Mouse (Mus musculus): Measurements from ENCODE around the gene Nek10.
"Not testable (repeated sequence)": the region's sequence is repeated elsewhere in the genome, so short reads cannot be mapped to it uniquely, and the experiment has no call there.

Gene Nek10

DNA sequence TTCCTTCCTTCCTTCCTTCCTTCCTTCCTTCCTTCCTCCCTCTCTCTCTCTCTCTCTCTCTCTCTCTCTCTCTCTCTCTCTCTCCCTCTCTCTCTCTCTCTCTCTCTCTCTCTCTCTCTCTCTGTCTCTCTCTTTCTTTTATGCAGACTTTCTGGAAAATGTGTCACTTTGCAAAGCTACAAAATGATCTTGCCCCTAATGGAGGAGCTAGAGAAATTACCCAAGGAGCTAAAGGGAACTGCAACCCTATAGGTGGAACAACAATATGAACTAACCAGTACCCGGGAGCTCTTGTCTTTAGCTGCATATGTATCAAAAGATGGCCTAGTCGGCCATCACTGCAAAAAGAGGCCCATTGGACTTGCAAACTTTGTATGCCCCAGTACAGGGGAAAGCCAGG, at the start of gene Nek10:
Gene Nek10, plus strand, starts transcription at position 301 of the 400 bp plus-strand sequence.
- DNase-seq (ENCODE audit: low read depth, low spot score), result not testable (repeated sequence)

DNA sequence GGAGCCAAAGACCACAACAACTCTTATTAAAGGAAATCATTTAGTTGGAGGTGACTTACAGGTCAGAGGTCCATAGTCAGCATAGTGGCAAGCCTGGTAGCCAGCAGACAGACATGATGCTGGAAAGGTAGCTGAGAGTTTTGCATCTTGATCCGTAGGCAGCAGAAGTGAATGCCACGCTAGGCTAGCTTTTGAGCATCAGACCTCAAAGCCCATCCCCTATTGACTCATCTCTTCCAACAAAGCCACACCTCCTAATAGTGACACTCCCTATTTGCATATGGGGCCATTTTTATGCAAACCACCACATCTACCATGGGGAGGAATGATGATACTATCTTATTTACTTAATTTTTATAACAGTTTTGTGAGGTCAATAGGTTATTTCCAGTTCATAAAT, 22.0 kb upstream of the Nek10 start:
- no peak for DNase-seq (ENCODE audit: low read depth, low spot score)

DNA sequence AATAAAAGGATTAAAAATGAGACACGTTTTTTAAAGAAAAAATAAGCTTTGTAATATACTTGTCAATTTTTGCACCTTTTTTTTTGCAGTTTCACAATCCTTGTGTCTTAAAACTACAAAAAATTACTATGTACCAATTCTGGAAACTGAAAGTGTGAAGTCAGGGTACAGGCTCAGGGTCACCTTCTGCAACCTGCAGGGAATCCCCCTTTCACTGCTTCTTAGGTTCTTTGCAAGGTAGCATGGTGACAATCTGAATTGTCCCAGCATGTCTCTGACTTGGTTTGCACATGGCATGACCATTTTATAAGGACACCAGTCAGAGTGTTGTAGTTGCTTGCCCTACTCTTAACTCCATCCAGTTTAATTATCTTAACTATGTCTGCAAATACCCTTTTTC, 19.0 kb upstream of the Nek10 start:
- no peak for DNase-seq (ENCODE audit: low read depth, low spot score)

DNA sequence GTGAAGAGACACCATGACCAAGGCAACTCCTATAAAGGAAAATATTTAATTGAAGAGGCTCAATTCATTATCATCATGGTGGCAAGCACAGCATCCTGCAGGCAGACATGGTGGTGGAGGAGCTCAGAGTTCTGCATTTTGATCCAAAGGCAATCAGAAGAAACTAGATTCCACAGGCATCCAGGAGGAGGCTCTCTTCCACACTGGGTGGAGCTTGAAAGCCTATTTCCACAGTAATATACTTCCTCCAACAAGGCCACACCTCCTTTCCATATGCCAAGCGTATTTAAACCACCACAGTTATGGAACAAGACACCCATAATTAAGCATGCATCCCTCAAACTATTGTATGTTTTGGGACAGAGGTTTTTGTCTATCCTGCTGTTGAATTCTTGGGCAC, 16.2 kb upstream of the Nek10 start:
- DNase-seq (ENCODE audit: low read depth, low spot score), result no peak

DNA sequence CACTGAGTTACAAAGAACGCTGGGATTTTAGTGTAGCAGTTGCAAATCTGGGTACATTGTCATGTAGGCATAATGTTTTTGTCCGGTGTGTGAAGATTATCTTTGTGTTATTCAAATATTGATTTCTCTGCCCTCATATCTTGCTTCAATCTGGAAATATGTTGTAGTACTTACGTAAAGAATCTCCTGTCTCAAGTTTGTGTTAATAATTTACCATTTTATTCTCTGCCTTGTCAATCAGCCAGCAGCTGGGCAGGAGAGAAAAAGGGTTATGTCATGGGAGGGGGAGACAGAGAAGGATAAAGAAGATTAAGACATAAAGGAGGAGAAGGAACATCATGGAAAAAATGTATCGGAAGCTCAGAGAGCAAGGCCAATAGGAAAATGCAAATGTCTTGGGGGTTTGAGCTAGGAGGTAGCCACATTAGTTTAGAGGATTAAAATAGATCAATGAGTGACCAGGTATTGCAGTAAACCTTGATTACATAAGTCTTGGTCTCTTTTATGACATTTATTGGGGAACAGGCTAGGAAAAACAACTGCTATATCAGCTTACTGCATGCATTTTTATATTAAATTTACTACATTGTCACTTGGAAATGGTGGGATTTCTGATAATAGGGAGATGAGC, 13.3 kb upstream of the Nek10 start:
- DNase-seq (ENCODE audit: low read depth, low spot score), result no peak

DNA sequence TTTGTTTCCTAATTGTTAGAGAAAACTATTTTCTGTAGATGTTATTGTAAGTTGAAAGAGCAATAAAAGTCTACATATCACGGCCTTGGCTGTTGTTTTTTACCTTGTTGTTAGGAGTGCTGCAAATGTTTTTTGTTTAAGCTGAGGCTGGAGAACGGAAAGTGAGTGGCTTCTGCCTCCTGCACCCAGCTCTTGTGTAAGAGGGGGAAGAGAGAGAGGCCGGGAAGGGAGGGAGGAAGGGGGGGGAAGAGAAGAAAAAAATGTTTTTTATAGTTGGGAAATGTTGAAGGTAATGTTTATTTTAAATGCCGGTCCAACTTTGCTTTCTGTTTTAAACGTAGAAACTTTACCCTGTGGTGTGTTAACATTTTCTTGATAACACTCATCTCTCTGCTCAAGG, 3.4 kb upstream of the Nek10 start:
- no peak for DNase-seq (ENCODE audit: low read depth, low spot score)

DNA sequence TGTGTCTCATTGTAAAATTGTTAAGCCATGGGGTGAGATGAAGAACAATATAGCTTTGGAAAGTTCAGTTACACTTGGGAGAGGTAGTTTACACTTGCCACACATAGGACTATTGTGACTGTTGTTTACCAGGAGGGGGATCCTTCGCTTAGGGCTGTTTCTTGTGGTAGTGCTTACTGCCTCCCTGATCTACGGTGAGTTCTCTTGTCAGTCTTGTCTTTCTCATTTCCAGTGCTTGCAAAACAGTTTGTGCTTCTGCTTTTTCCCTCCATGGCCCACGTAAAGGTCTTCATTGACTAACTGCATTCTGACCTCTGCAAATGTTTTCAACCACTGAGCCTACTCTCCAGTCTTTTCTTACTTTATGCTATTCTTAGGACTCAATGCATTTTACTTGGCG, 2.9 kb upstream of the Nek10 start:
- DNase-seq (ENCODE audit: low read depth, low spot score), result no peak

DNA sequence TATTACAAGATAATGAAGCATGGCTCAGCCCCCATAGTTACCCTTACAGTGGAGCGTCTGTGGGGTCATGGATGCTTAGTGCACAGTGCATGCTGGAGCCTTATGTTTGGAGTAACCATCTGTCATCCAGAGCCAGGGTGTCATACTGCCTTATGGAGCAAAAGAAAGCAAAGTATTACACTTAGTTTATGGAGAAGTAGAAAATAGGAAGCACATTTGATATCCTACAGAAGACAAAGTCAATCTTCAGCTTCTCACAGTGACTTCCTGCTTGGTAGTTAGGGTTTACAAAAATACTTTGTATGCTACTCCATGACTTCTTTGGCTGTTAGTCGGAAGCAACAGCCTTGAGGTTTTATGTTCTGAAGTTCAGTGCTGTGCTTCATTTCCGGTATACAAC, 2.4 kb upstream of the Nek10 start:
- DNase-seq (ENCODE audit: low read depth, low spot score), result no peak

DNA sequence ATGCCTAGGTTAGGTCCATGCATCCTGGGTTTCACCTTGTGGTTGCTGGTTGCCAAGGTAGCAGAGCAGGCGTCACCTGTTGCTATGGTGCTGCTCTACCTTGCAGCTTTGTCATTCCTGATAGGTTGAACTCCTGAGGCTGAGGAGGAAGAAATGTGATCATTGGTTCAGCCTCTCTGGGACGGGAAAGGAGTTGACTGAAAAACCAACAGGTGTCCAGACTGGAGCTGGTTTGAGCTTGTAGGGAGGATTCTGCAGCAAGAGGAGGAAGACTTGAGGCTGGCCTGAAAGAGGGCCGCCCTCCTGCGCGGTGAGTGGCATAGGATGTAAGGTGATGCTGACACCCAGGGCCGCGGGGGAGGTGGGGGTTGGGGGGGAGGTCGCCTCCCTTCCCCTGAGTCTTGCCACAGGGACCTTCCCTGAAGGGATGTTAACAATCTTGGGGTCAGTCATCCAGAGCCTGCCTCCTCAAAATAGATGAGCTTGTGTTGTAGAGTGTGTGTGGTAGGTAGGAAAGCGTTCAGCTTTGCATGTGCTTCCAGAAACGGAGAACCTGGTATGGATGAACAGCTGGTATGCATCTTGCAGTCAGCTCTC, 804 bp downstream of the Nek10 start:
- peak; percentile 74 for DNase-seq (ENCODE audit: low read depth, low spot score)

DNA sequence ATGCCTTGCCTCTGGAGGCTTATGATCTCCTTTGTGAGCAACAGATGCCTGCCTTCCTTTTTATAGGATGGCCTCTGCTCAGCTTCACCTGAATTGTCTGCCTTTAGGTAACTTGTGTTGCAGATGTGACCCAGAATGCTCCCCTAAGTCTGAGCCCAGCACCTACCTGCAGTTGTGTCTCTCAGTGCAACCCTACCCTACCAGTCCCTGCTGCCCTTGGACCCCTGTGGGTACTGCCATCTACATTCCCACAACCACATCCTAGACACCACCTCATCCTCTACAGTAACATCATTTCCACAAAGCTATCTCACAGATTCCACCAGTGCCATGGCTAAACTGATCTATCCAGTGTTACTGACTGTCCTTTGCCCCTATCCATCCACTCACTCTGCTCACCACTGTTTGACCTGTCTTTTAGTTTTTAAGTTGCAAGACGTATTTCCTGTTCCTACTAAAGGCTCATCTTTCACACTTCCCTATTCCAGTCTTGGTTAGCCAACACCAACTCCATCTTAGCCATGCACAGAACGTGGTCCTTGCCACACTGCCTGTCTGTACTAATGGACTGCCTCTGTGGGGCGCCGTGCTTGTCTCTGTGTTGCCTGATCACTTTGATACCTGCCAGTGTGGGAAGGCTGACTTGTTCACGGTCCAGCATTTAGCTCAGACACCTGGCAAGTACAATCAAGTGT, 1.4 kb downstream of the Nek10 start:
- no peak for DNase-seq (ENCODE audit: low read depth, low spot score)

DNA sequence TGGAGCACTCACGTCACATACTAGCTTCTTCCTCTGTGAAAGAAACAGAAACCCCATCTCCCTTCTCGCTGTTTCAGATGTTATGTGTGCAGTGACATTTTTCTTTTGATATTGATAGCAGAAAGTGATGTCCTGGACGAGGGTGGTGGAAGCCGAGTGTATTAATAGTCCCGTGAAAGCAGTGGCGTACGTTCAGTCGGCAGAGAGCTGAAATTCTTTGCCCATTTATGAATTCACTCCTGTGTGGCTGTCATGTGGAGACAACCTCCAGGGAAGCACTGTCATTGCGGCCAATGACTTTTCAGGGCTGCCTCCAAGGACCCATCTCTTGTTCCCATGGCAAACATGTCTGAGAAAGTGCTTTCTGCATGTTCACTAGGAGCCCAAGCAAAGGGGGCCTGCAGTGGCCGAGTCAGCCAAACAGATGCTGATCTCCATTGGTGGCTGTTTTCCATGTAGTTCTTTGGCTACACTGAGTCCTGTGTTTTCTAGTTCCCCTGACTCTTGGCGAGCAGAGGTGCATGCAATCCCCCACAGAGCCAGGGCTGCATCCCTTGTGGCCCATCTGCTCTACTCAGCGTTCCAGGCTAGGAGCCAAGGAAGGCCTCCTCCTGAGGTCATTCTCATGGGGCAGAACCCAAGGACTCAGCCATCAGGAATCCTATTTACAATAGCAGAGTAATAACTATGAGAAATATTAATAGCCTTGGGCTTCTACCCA, 29.5 kb downstream of the Nek10 start:
- no peak for DNase-seq (ENCODE audit: low read depth, low spot score)

DNA sequence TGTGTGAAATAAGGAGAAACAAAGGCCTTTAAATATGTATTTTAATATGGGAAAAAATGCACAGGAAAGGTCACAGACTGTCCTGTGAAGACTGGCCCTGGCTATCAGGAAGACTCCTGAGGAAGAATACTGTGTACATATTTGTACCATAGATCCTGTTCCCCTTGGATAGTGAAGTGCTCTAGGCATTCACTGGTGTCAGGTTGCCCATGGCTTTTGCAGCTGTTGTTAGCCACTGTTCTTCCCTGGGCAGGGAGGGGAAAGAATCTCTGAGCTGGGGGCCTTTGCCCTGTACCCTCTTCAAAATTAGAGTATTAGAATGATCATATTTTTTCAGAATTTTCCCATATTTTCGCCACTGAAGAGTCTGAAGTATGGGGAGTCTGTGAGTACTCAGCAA, 30.3 kb downstream of the Nek10 start:
- DNase-seq (ENCODE audit: low read depth, low spot score), result no peak

DNA sequence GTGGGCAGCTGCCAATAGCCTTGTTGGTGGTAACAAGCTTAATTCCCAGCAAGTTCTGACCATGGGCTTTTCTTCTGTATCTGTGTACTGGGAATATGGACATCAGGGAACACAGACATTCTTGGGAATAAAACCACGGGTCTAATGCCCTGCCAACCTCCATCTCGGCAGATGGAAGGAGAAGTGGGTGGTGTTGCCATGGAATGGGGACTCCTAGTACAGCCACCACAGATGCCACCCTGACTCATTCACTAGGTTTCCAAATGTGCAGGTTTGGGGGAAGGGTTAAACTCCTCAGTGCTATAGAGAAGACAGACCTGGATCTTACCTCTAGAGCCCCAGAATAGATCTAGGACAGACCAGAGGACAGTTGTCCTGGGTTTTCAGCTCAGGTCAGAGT, 31.1 kb downstream of the Nek10 start:
- no peak for DNase-seq (ENCODE audit: low read depth, low spot score)

DNA sequence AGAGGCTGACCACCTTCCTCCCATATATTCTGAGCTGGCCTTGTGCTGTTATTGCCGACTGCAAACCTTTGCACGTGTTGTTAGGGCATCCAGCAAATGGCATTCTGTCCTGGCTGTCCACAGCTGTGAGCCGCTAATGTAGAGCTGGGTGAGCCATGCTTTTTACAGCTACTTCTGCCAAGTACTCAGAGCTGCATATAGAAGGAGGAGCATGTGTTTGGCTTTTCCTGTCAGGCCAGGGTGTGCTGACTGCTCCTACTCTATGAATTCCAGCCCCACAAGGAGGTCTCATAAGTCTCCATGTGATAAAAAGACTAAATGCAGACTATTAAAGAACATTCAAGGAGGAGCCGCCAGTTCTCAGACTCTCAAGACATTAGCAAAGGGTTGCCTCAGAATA, 34.4 kb downstream of the Nek10 start:
- no peak for DNase-seq (ENCODE audit: low read depth, low spot score)

DNA sequence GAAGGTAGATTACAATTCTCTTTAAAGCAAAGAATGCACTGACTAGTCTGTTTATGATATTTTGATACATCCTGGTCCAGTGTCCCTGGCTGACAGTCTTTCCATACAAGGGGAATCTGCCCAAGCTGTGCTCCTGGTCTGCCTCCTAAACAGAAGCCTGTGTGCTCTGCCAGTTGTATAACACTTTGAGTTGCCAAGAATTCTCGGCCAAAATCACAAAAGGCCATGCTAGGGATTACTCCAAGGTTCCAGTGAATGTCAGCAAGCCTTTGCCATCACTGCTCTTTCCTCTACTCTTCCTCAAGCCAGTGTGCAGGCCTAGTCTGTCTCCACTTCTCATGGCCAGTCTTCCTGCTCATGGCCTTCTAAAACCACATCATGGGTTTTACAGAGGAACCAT, 34.9 kb downstream of the Nek10 start:
- no peak for DNase-seq (ENCODE audit: low read depth, low spot score)

DNA sequence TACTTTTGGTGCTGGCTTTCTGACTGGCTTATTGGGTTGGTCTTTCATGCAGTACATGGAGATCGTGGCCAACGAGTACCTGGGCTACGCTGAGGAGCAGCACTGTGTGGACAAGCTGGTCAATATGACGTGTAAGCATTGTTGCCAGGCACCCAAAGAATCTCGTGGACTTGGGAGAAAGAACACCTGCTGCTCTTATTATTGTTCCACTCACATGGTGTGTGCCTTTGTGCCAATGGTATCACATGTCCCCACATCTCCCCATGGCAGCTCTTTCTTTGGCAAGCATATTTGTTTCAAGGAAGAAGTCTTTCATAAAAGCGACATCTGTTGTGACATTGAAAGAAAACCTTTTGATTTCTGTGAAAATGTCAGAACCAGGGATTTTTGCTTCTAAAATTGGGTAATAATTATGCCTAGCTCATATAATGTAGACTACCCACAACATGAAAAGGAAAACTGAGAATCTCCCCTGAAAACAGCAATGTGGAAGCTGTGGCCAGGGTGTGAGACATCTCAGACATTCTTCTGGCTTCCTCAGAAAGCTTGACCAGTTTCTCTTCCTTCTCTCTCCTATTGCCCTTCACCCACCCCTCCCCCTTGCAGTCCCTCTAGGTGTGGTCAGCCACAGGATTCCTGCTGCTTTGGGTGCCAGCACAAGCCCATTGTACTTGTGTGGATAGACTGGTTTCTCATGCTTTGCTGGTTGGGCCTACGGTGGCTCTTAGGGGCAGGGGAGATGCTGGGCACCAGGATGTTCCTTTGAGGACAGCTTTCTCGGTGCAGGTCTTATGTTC, 39.7 kb downstream of the Nek10 start:
- DNase-seq (ENCODE audit: low read depth, low spot score), result no peak

DNA sequence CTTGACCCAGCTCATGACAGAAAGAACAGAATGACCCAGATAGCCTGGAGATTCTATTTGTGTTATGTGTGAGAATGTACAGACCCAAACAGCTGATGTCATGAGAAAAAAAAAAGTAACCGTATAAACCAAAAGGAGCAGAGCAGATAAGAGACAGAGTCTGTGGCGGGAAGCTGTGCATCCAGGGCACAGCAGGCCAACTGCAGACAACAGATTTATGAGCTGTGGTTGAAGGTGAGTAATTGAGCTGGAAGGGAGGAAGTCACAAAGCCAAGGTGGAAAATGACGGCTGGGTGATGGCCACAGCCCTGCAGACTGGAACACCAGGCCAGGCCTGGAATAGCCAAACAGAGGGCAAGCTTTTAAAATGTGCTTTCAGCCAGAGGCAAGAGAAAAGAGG, 49.6 kb downstream of the Nek10 start:
- no peak for DNase-seq (ENCODE audit: low read depth, low spot score)

DNA sequence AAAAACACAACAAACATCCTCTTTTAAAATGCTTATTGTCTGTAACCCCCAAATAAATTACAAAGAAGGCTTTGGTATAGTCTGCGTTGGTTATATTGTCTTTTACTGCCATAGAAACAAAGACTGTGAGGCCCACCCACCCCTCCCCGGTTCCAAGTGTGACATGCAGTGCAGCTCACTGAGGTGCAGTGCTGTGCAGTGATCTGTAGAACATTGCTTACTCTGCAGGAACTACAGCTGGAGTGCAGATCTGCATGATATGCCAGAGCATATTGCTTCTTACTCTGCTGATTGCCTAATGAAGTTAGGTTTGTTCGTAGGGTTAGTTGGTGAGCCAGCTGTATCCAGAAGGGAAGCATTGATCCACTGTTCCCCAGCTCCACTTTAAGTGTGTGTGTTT, 57.1 kb downstream of the Nek10 start:
- DNase-seq (ENCODE audit: low read depth, low spot score), result no peak

DNA sequence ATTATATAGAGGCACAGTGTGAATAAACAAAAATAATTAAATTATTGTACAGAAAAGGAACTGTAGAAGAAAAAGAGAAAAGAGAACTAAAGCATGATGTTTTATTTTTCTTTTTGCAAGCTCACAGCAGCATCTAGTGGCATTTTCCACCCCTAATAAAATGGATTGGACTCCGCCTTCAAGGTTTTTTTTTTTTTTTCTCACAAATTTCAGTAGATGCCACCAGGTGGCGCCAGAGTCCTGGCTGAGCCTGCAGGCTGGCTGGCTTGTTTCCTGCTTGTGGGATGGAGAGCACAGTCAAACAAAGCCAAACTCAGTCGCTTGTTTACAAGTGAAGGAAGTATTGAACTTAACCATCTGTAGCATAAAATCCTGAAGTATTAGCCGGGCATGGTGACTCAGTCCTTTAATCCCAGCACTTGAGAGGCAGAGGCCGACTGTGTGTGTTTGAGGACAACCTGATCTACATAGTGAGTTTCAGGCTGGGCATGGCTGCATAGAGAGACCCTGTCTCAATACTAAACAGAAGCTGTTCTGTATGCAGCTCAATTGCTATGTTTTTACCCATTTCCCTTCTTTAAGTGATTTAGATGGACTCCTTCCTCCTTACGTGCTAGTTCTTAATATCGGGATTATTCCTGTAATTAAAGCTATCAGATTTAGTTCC, 60.6 kb downstream of the Nek10 start:
- peak; percentile 82 for DNase-seq (ENCODE audit: low read depth, low spot score)

DNA sequence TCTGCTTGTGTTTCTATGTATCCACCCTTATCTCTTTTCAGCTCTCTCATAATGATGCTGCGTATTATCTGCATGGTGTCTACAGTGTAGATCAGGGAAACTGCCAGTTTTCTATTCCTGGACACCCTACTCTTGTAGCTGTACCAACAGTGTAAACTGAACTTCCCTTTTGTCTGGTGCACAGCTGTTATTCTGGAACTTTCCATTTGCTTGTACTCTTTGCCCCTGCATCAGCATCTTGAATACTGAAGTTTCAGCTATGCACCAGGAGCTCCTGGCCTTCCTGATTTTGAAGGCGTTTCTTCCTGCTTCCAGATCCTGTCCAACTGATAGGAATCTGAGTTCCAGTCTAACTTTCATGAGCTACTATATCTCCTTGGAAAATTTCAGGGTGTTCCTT, 66.0 kb downstream of the Nek10 start:
- DNase-seq (ENCODE audit: low read depth, low spot score), result no peak

DNA sequence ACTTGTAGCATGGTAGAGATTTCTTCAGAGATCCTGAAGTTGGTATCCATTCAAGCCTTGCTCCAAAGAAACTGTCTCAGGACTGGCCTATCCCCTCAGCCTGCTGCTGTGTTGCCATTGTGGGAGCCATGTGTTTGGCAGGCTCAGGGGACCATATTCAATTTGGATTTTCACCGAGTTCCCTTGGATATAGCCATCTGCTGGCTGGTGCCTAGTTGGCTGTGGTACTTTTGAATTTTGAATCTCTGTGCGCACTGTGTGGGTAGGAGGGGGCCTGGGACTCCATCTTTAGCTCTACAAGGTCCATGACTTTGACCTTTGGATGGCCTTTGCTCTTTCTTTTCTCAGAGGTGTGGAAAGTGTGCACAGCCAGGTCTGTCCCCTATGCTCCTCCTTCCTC, 66.8 kb downstream of the Nek10 start:
- DNase-seq (ENCODE audit: low read depth, low spot score), result no peak
